Mouse (Mus musculus) intestine, embryonic 14.5 days (tissue): ENCODE measurements around the gene Vmn1r195. TPM values are rescaled to one million over a fixed set of nuclear protein-coding genes. Genes with fewer than 3 reads are reported as not detected.
"Not testable (repeated sequence)": the region's sequence is repeated elsewhere in the genome, so short reads cannot be mapped to it uniquely, and the experiment has no call there.

Experiments used
- ATAC-seq: fragments of 200-750 bp; cut with Nextera tagmentation; replicated peaks from 2 replicates; pipeline ENCODE4 v1.8.0; 2017; ENCODE audit warnings: low read depth, moderate number of reproducible peaks, moderate TSS enrichment, moderate library complexity; ENCODE audit not compliant: low FRiP score, low TSS enrichment
- DNase-seq: peaks from one replicate; pipeline ENCODE4 v3.0.0-alpha.2; 2018; ENCODE audit warnings: low spot score
- H3K27ac ChIP-seq: fragments of 300-500 bp; sonication (generic); 2 replicates; pipeline ENCODE4 v1.5.1; 2014; ENCODE audit warnings: low read depth, mild to moderate bottlenecking, control low read depth
- H3K27me3 ChIP-seq: fragments of 300-500 bp; sonication (generic); replicated peaks from 2 replicates; pipeline ENCODE4 v1.6.1; 2014; ENCODE audit warnings: low read length, control low read depth; ENCODE audit not compliant: control insufficient read depth, insufficient read depth
- H3K36me3 ChIP-seq: fragments of 300-500 bp; sonication (generic); 2 replicates; pipeline ENCODE4 v1.6.1; 2014; ENCODE audit warnings: low read length, control low read depth; ENCODE audit not compliant: control insufficient read depth, insufficient read depth
- H3K4me1 ChIP-seq: fragments of 300-500 bp; sonication (generic); replicated peaks from 2 replicates; pipeline ENCODE4 v1.6.1; 2014; ENCODE audit warnings: low read length, control low read depth, mixed read lengths; ENCODE audit not compliant: control insufficient read depth, insufficient read depth
- H3K4me2 ChIP-seq: fragments of 300-500 bp; sonication (generic); 2 replicates; pipeline ENCODE4 v1.6.1; 2014; ENCODE audit warnings: low read length
- H3K4me3 ChIP-seq: fragments of 300-500 bp; sonication (generic); 2 replicates; pipeline ENCODE4 v1.5.1; 2014; ENCODE audit warnings: low read depth, low read length, control low read depth, mixed read lengths
- H3K9ac ChIP-seq: fragments of 300-500 bp; sonication (generic); 2 replicates; pipeline ENCODE4 v1.6.1; 2014; ENCODE audit warnings: mild to moderate bottlenecking, low read length
- H3K9me3 ChIP-seq: fragments of 300-500 bp; sonication (generic); 2 replicates; pipeline ENCODE4 v1.6.1; 2016; ENCODE audit warnings: low read length, control low read depth; ENCODE audit not compliant: control insufficient read depth
- WGBS: fragments of 180-500 bp; shearing (Covaris S2); extraction: QIAGEN DNeasy Blood & Tissue Kit; methylation state at CpG from one replicate; pipeline ENCODE4 v1.1.7; 2014; 5-methylcytosine and 5-hydroxymethylcytosine counted together
- polyA plus RNA-seq: library from polyadenylated mRNA; unstranded; fragments of >200 nt; fragmentation: Nextera tagmentation; extraction: Ambion mirVana; gene quantifications from 2 replicates; pipeline ENCODE4 v1.2.1, GENCODE M21; 2014

Gene Vmn1r195
- polyA plus RNA-seq = not detected in 2 replicates

GRCm38 (mm10) chr13:22270222-22270621 lies at the start of gene Vmn1r195:
Gene Vmn1r195, plus strand, starts transcription at chr13:22270522.
- 98% methylated on average over 1 of the region's 1 CpGs for WGBS
- not testable (repeated sequence) for H3K9me3 ChIP-seq, H3K27ac ChIP-seq

DNA sequence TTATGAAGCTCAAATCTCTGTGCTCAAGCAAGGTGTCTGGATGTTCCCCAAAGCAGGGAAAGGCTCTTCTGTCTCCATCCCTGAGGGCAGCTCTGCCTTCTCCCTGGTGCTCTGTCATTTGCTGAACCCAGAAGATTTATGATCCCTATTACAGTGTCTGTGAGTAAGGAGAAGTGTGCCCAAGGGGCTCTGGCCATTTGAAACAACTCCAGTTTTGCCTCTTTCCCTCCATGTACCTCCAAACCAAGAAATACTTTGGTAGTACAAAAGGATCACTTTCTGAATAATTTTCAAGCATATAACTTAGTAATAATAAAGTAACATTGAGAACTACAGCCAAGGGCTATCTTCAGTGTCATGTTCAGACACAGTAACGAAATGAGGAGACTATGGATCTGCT lies 47.3 kb upstream of the Vmn1r195 start, which contains the start of gene Vmn1r193:
Gene Vmn1r193 (minus strand): TSS at position 101 of the 400 bp plus-strand sequence.
- not testable (repeated sequence) for H3K4me2 ChIP-seq, H3K9me3 ChIP-seq, H3K27ac ChIP-seq, H3K4me3 ChIP-seq, H3K9ac ChIP-seq, H3K36me3 ChIP-seq, H3K27me3 ChIP-seq, H3K4me1 ChIP-seq, DNase-seq, ATAC-seq
- 75% methylated on average over 1 of the region's 1 CpGs for WGBS

More at GRCm38 (mm10) chr13:22270222-22270621, at the start of gene Vmn1r195:
- not testable (repeated sequence) for H3K4me2 ChIP-seq, DNase-seq, H3K4me3 ChIP-seq, H3K27me3 ChIP-seq, H3K4me1 ChIP-seq, ATAC-seq, H3K36me3 ChIP-seq, H3K9ac ChIP-seq

DNA sequence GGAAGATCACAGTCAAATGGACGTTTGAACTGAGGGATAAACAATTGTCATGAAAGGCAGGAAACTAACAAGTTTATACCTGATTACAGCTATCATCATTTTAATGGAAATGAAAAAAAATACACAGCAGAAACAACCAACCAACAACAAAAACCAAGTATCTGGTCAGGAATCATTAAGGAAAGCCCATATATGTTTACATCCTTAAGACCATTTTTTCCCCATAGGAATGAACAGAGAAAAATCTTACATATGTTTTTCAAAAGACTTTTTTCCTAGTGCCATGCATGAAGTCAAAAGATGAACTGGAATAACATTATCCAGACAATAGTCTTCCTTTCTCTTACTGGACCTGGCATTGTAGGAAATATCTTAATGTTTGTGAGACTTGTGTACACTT lies 26.4 kb upstream of the Vmn1r195 start, which contains the start of gene Vmn1r194:
Gene Vmn1r194 (plus strand): TSS at position 301 of the 400 bp plus-strand sequence.
- WGBS = 26% methylated on average over 1 of the region's 1 CpGs
- ATAC-seq = no peak
- no peaks in the 10 kb centered on the region for H3K9me3 ChIP-seq

GRCm38 (mm10) chr13:22271721-22272120 lies 1.4 kb downstream of the Vmn1r195 start:
- Histone ChIP-seq H3K27ac (no peak overlapping the region), H3K9me3 (no peaks in the 10 kb centered on the region), H3K4me2 (no peak overlapping the region), H3K27me3 (no peaks in the 10 kb centered on the region), H3K4me3 (no peak overlapping the region), H3K36me3 (no peaks in the 10 kb centered on the region), H3K9ac (no peak overlapping the region), H3K4me1 (no peaks in the 10 kb centered on the region)
- WGBS = 36% methylated on average over 2 of the region's 2 CpGs
- ATAC-seq (no peak), DNase-seq (no peak)

More for the DNA sequence above, 26.4 kb upstream of the Vmn1r195 start, which contains the start of gene Vmn1r194:
- no peak for DNase-seq
- H3K4me3 ChIP-seq = no peak within 1 kb of the TSS
- no peaks in the 10 kb centered on the region for H3K36me3 ChIP-seq
- no peak within 1 kb of the TSS for H3K27ac ChIP-seq
- H3K27me3 ChIP-seq = no peaks in the 10 kb centered on the region
- H3K4me2 ChIP-seq = no peak within 1 kb of the TSS
- no peak within 1 kb of the TSS for H3K9ac ChIP-seq
- H3K4me1 ChIP-seq = no peaks in the 10 kb centered on the region

- Histone ChIP-seq H3K27me3 (no peaks in the 10 kb centered on the region), H3K4me2 (no peak overlapping the region), H3K4me1 (no peaks in the 10 kb centered on the region), H3K36me3 (no peaks in the 10 kb centered on the region), H3K27ac (no peak overlapping the region), H3K9ac (no peak overlapping the region), H3K9me3 (no peaks in the 10 kb centered on the region), H3K4me3 (no peak overlapping the region)
- no peak for ATAC-seq
- no peak for DNase-seq
- WGBS = 55% methylated on average over 2 of the region's 2 CpGs
These were observed 14.3 kb downstream of the Vmn1r195 start for GRCm38 (mm10) chr13:22284578-22284977.

GRCm38 (mm10) chr13:22289620-22290019 lies 19.3 kb downstream of the Vmn1r195 start, which contains the start of gene Vmn1r196:
Gene Vmn1r196, plus strand, starts transcription at chr13:22289920.
- no peak within 1 kb of the TSS for H3K27ac ChIP-seq
- H3K36me3 ChIP-seq = no peaks in the 10 kb centered on the region
- H3K4me1 ChIP-seq = no peaks in the 10 kb centered on the region
- DNase-seq (no peak), ATAC-seq (no peak)
- H3K4me3 ChIP-seq = no peak within 1 kb of the TSS
- no peak within 1 kb of the TSS for H3K4me2 ChIP-seq
- H3K27me3 ChIP-seq = no peaks in the 10 kb centered on the region
- no peaks in the 10 kb centered on the region for H3K9me3 ChIP-seq
- H3K9ac ChIP-seq = no peak within 1 kb of the TSS
- 69% methylated on average over 2 of the region's 2 CpGs for WGBS

DNA sequence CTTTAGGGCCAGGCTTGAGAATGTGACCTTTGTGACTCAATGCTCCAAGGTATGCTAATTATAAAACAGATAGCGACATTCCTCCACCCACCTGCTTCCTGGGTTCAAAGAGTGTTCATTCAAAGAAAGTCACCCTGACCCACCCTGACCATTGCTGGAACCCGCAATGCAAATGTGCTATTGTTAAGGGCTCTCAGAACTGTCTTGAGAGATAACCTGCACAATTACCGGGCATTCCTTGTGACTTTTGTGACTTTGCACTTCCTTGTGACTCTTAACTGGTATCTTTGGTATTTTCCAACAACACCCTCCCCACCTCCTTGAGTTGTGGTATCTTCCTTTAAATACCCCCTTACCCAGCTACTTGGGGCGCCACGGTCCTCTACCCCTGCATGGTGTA lies 37.8 kb downstream of the Vmn1r195 start:
- H3K4me2 ChIP-seq, ATAC-seq, H3K27ac ChIP-seq, H3K9me3 ChIP-seq, H3K4me1 ChIP-seq, H3K9ac ChIP-seq, H3K36me3 ChIP-seq, H3K27me3 ChIP-seq, H3K4me3 ChIP-seq, DNase-seq: not testable (repeated sequence)
- WGBS = 93% methylated on average over 5 of the region's 5 CpGs

- no peak overlapping the region for H3K4me3 ChIP-seq
- DNase-seq = no peak
- WGBS = 69% methylated on average over 2 of the region's 2 CpGs
These were observed 45.0 kb downstream of the Vmn1r195 start for GRCm38 (mm10) chr13:22315361-22315760.

GRCm38 (mm10) chr13:22317366-22317765 lies 47.0 kb downstream of the Vmn1r195 start:
- no peak for DNase-seq
- no peaks in the 10 kb centered on the region for H3K27me3 ChIP-seq
- H3K9ac ChIP-seq = no peak overlapping the region
- WGBS = 86% methylated on average over 2 of the region's 2 CpGs
- H3K36me3 ChIP-seq = no peaks in the 10 kb centered on the region
- ATAC-seq = no peak
- H3K4me2 ChIP-seq = no peak overlapping the region
- H3K9me3 ChIP-seq = no peaks in the 10 kb centered on the region
- H3K4me3 ChIP-seq = no peak overlapping the region
- no peaks in the 10 kb centered on the region for H3K4me1 ChIP-seq
- no peak overlapping the region for H3K27ac ChIP-seq

More at GRCm38 (mm10) chr13:22315361-22315760, 45.0 kb downstream of the Vmn1r195 start:
- Histone ChIP-seq H3K4me2 (no peak overlapping the region), H3K27me3 (no peaks in the 10 kb centered on the region), H3K9me3 (no peaks in the 10 kb centered on the region), H3K36me3 (no peaks in the 10 kb centered on the region), H3K9ac (no peak overlapping the region), H3K27ac (no peak overlapping the region), H3K4me1 (no peaks in the 10 kb centered on the region)
- ATAC-seq = no peak
